Mouse (Mus musculus): Measurements from ENCODE around the gene Olfr578.

Gene Olfr578

DNA sequence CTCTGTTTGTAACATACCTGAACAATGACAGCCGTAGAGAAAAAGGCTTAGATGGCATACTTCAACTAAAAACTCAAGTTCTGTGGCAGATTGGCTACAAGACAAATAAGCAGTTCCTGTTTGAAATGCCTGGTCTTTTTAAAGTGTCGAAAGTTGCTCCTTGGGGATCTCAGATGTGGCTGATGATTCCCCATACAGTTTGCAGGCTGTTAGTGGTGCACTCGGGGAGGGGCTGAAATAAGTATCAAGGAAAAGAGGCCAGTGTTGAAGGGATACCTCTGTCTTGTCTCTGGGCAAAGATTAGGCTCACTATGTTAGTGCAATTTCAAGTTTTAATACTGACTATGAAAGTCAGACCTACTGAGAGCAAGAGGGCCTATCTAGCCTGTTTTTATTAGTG is at the start of gene Olfr578:
Olfr578 (minus strand) TSS at position 101 of the 400 bp plus-strand sequence.
- DNase-seq (ENCODE audit: low read depth) = no peak

DNA sequence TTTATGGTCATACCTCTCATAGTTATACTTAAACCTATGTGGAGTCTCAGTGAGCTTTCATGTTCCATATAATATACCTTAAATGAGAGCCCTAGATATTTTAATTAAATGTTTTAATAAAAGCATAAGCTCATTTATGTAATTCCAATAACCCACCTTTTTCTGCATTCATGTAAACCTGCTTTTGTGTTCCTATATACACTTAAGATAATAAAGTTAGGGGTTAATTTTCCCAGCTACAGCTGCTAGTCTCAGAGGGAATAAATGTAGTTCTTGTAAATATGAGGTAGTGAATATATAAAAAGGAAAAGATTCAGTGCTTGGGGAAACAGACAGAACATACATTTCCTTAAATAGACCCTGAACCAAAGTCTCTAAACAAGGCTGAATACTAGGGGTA is 48.6 kb upstream of the Olfr578 start, which contains the start of gene Olfr582:
Olfr582 (plus strand) TSS at position 301 of the 400 bp plus-strand sequence.
- DNase-seq (ENCODE audit: low read depth) = no peak

DNA sequence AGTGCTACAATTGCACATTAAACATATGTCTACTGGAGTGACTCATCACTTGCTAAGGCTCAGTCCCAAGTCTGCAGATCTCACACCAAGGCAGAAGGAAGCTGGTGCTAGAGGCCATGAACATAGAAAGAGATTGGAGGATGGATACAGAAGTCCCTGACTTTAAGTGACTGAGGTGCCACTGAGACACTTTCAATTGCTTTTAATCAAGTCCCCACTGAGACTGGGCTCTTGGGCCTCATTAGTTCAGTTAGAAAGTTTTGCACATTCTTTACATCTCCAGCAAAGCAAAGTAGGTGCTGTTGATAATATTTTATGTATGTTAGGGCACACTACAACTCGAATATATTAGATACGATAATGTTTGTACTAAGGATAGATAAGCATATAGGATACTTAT is 13.3 kb downstream of the Olfr578 start, which contains the start of gene Olfr577:
Olfr577 (minus strand) TSS at position 101 of the 400 bp plus-strand sequence.
- DNase-seq (ENCODE audit: low read depth) = no peak

DNA sequence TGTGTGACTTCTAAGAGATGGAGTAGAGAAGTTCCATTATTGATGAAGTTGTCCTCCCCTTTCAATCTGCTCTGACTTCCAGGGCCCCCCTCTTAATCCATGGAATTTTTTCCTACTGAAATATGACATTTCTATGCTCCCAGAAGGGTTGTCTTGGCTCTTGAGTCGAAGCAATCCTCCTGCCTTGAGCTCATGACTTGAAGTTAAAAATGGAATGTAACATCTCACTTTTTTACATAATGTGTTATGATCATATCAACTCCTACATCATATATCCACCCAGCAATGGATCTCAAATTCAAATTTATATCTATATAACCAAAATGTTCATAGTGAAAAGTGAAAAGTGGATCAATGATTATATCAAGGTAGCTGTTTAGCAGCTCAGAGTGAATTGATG is 14.7 kb downstream of the Olfr578 start:
- DNase-seq (ENCODE audit: low read depth) = no peak

DNA sequence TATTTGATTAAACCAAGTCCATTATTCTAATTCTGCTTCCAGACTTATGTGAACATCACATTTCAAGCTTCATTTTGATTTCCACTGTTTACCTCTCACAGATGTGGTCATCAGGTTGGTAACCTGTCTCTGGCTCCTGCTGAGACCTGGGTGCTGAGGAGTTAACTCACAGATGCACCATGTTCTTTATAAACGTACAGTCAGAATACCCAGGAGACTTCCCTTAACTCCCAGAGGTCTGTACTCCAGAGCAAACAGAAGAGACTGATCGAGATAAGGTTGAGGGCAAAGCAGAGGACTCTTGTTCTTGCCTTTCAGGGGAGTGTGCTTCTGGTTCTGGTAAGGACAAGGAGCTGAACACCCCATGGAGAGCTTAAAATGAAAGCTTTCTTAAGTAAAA is 26.8 kb downstream of the Olfr578 start, which contains the start of gene Olfr576:
Olfr576 (plus strand) TSS at position 301 of the 400 bp plus-strand sequence.
- DNase-seq (ENCODE audit: low read depth) = no peak

DNA sequence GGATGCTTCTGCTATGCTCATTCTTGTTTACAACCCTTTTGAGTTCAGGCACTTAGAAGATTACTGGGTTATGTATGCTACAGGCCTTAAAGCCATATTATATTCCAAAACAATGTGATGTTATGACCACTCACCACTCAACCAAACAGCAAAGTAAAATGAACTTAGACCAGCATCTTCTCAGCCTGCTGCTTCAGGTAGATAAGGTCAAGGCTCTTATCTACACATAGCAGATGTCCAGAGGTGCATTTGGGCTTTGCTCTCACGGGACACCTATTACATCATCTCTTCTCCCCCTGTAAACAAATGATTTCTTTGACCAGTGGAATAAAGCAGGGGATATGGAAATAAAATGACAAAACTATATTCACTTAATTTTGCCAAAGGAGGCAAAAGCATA is 30.5 kb downstream of the Olfr578 start, which contains the start of gene Olfr575:
Olfr575 (minus strand) TSS at position 183 of the 400 bp plus-strand sequence.
- no peak for DNase-seq (ENCODE audit: low read depth)

DNA sequence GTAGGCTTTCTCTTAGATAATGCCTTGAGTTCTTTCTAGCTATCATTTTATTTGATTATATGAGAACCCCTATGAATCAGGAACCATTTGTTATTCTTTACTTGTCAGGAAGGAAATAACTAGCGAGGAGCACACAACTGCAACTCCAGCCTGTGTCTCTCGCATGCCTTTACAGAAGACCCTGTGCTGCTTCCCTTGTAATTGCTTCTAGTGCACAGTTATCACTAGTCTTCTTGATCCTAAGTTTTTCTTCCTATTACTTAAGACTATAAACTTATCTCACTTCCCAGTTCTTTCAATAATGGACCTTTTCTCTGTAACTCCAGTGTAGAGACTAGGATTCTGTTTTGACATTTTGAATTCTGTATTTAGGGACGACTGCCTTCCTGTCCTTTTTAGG is 31.0 kb downstream of the Olfr578 start:
- DNase-seq (ENCODE audit: low read depth) = no peak

DNA sequence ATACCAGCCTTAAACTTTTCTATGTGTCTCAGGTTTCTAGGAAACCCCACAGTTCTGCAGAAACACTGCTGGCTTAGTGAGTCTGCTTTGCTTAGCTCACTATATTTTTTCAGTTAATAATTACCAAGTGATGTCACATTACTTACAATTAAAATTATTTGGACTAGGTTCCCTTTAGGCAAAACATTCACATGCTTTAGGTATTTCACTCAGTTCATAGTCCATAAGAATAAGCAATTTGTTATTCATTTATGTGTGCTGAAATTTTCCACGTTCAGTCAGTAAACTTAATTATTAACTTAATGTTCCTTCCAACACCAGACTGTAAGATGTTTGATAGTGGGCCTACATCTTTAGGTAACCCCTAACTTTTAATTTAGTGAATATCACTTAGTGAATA is 38.4 kb downstream of the Olfr578 start:
- DNase-seq (ENCODE audit: low read depth) = no peak

DNA sequence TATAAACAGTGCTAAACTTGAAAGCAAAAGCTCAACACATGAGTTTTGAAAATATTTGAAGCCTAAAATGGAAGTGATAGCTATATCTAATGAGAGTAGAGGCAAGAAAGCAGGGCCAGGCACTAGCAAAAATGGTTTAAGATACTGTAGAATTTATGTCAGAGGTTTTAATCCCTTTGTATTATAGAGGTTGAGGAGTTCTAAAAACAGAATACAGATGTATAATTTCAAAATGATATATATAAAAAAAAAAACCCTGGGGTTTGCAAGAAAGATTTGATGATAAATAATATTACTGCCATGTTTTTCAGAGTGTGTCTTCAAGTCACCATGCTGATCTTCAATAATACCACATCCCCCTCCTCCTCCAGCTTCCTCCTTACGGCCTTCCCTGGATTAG is 41.0 kb downstream of the Olfr578 start, which contains the start of gene Olfr574:
Olfr574 (plus strand) TSS at position 301 of the 400 bp plus-strand sequence.
- no peak for DNase-seq (ENCODE audit: low read depth)

DNA sequence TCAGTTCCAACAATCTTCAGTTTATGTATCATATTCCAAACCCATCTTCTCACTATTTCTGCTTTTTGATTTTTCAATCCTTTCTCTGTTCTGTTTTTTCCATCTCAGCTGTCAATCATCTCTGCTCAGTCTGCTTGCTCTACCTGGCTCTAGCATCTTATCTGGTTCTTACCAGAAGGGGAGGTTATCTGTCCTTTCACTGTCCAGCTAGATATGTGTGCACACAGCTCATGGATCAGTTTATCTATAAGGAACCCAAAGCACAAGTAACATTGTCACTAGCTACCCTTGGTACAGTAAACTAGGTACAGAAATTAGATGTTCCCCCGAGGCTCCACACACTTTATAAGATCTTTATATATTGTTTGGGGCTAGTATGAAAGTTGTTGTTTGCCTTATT is 45.7 kb downstream of the Olfr578 start:
- DNase-seq (ENCODE audit: low read depth) = no peak

DNA sequence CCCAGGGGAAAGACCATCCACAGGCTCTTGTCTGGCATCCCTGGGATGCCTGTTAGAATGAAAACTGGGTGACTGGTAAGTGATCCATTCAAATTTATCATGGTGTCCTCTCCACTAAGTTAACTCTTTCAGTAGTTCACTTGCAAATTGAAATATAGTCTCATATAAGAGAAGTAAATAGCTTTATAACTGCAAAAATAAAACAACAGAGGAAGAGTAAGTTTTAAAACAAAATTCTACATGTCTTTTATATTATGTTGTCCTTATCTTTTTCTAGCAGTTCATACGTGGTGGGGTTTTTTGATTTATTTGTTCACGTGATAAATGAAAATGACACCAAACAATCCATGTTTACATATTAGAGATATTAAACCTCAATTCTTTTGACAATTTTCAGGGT is 46.6 kb downstream of the Olfr578 start, which contains the start of gene Olfr573-ps1:
Olfr573-ps1 (minus strand) TSS at position 101 of the 400 bp plus-strand sequence.
- no peak for DNase-seq (ENCODE audit: low read depth)

Data from induced T-regulatory cell, adult 2 months (primary cell).